Mouse (Mus musculus) forebrain, postnatal 0 days (tissue): Measurements from ENCODE around the gene Scn7a. TPM values are rescaled to one million over a fixed set of nuclear protein-coding genes. Genes with fewer than 3 reads are reported as not detected.
A peak's percentile ranks its signal among the peaks of the same experiment; 100 is the strongest.

ENCODE experiments used
- ATAC-seq: fragments of 200-750 bp; cut with Nextera tagmentation; 2 replicates; pipeline ENCODE4 v1.8.0; 2017; ENCODE audit warnings: mild to moderate bottlenecking, moderate library complexity
- DNase-seq: peaks from one replicate; pipeline ENCODE4 v3.0.0-alpha.2; 2015
- H3K27ac ChIP-seq: fragments of 300-500 bp; sonication (generic); 2 replicates; pipeline ENCODE4 v1.5.1; 2014; ENCODE audit warnings: low read depth, mild to moderate bottlenecking, antibody characterized with exemption, low read length, moderate library complexity, mixed read lengths
- H3K27me3 ChIP-seq: fragments of 300-500 bp; sonication (generic); 2 replicates; pipeline ENCODE4 v1.6.1; 2014; ENCODE audit warnings: mild to moderate bottlenecking, low read length, mixed read lengths; ENCODE audit not compliant: insufficient read depth
- H3K36me3 ChIP-seq: fragments of 300-500 bp; sonication (generic); 2 replicates; pipeline ENCODE4 v1.6.1; 2014; ENCODE audit warnings: mild to moderate bottlenecking, moderate library complexity; ENCODE audit not compliant: insufficient read depth
- H3K4me1 ChIP-seq: fragments of 300-500 bp; sonication (generic); 2 replicates; pipeline ENCODE4 v1.6.1; 2014; ENCODE audit warnings: antibody characterized with exemption; ENCODE audit not compliant: insufficient read depth
- H3K4me2 ChIP-seq: fragments of 300-500 bp; sonication (generic); 2 replicates; pipeline ENCODE4 v1.6.1; 2014; ENCODE audit warnings: low read depth, mild to moderate bottlenecking, moderate library complexity
- H3K4me3 ChIP-seq: fragments of 300-500 bp; sonication (generic); 2 replicates; pipeline ENCODE4 v1.5.1; 2014; ENCODE audit warnings: low read depth, low read length, mixed read lengths
- H3K9ac ChIP-seq: fragments of 300-500 bp; sonication (generic); 2 replicates; pipeline ENCODE4 v1.6.1; 2014; ENCODE audit warnings: mild to moderate bottlenecking
- H3K9me3 ChIP-seq: fragments of 300-500 bp; sonication (generic); 2 replicates; pipeline ENCODE4 v1.6.1; 2016; ENCODE audit warnings: low read length
- CTCF ChIP-seq: sonication (generic); IDR thresholded peaks from 2 replicates; pipeline ENCODE4 v1.5.1; 2016; ENCODE audit warnings: antibody characterized with exemption, control low read depth, low read depth
- WGBS: fragments of 180-500 bp; shearing (Covaris S2); extraction: QIAGEN DNeasy Blood & Tissue Kit; methylation state at CpG from one replicate; pipeline ENCODE4 v1.1.7; 2014; 5-methylcytosine and 5-hydroxymethylcytosine counted together
- polyA plus RNA-seq: library from polyadenylated mRNA; unstranded; fragments of >200 nt; fragmentation: Nextera tagmentation; extraction: Ambion mirVana; gene quantifications from 2 replicates; pipeline ENCODE4 v1.2.1, GENCODE M21; 2015
- total RNA-seq: library from RNA; depleted of rRNA; stranded (reverse); fragments of >200 nt; gene quantifications from 2 replicates; pipeline ENCODE4 v1.2.3, GENCODE M21; 2014

Gene Scn7a
- total and polyA plus RNA-seq, 2 experiments from 2014 or later = 0.08 to 0.24 TPM

DNA sequence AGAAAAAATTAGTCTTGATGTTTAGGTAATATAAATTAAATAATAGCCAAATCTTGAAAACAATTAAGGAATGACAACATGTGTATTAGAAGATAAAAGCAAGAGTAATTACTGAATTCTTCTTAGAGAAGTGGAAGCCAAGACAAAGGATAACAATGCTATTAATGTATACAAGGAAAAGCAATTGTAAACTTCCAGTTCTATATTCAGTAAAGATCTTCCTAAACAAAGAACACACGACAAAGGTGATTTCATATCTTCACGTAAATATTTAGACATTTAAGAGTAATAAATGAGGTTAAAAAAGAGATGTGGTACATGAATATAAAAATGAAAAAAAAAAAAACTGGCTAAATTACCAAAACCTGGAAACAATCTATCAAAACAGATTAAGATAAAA is 16.7 kb downstream of the Scn7a start:
- no peaks in the 10 kb centered on the region for H3K27me3 ChIP-seq
- H3K27ac ChIP-seq = no peak overlapping the region
- no peak for DNase-seq
- no peaks in the 10 kb centered on the region for H3K4me1 ChIP-seq
- no peak for ATAC-seq
- no peak overlapping the region for H3K9ac ChIP-seq
- H3K36me3 ChIP-seq = no peaks in the 10 kb centered on the region
- TF ChIP-seq CTCF = no peak
- H3K9me3 ChIP-seq = no peaks in the 10 kb centered on the region
- H3K4me2 ChIP-seq = no peak overlapping the region
- WGBS = 87% methylated on average over 2 of the region's 2 CpGs
- H3K4me3 ChIP-seq = no peak overlapping the region

DNA sequence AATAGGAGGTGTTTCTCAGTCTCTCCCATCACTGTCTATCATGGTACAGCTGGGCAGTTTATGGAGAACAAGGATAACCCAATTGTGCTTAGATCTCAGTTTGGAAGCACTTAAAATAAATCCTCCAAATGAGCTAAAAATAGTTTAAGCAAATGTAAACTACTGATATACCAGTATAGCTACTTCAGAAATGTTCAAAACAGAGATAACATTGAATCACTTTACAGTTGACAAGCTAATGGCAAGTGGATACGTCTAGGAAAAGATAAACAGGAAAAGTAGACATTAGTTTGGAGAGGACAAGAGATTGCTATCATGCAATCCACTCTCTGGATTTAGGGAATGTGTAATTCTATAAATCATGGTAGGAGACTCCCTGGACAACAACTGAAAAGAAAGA is 19.5 kb downstream of the Scn7a start:
- Histone ChIP-seq H3K9me3 (no peaks in the 10 kb centered on the region), H3K4me2 (no peak overlapping the region), H3K4me1 (no peaks in the 10 kb centered on the region), H3K27ac (no peak overlapping the region), H3K36me3 (no peaks in the 10 kb centered on the region), H3K4me3 (no peak overlapping the region), H3K9ac (no peak overlapping the region), H3K27me3 (no peaks in the 10 kb centered on the region)
- ATAC-seq = no peak
- 76% methylated on average over 1 of the region's 1 CpGs for WGBS
- DNase-seq = no peak
- no peak for TF ChIP-seq CTCF

DNA sequence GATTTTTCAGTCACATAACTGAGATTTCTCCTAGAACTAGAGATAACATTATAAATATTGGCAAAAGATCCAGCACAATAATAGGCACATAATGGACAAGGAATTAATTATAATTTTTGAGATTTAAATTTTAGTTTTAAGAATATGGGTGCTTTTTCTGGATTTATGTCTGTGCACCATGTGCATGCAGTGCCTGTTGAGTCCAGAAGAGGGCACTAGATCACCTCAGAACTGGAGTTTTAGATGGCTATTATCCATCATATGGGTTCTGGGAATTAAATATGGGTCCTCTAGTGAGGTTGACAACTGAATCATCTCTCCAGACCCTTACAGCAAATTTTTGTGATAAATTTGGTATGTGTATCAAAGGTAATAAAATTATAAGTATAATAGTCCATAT is 21.8 kb downstream of the Scn7a start:
- no peak overlapping the region for H3K4me3 ChIP-seq

DNA sequence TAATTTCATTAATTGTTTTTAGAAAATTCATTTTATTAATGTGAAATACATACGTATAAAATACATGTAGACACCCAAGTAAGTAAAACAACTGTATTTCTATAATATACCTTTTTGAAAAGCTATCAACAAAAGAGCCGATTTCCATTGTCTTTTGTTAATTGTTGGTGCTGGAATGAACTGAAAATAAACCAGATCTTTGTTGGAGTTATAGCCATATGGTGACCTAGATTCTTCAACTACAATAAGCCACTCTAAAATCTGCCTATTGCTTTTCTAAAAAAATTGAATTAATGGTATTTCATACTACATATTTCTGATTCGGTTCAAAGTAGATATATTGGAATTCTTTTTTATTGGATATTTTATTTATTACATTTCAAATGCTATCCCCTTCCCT is 56.7 kb downstream of the Scn7a start:
- H3K4me3 ChIP-seq = no peak overlapping the region
- no peaks in the 10 kb centered on the region for H3K4me1 ChIP-seq
- no peak overlapping the region for H3K4me2 ChIP-seq
- no peak for ATAC-seq
- no peaks in the 10 kb centered on the region for H3K27me3 ChIP-seq
- H3K9ac ChIP-seq = no peak overlapping the region
- H3K27ac ChIP-seq = no peak overlapping the region
- no peak for DNase-seq
- WGBS = 91% methylated on average over 3 of the region's 3 CpGs
- H3K9me3 ChIP-seq = no peaks in the 10 kb centered on the region
- no peak for TF ChIP-seq CTCF
- H3K36me3 ChIP-seq = no peaks in the 10 kb centered on the region

More for the DNA sequence above, 21.8 kb downstream of the Scn7a start:
- Histone ChIP-seq H3K36me3 (no peaks in the 10 kb centered on the region), H3K9me3 (no peaks in the 10 kb centered on the region), H3K9ac (no peak overlapping the region), H3K4me2 (no peak overlapping the region), H3K27me3 (no peaks in the 10 kb centered on the region), H3K27ac (no peak overlapping the region), H3K4me1 (no peaks in the 10 kb centered on the region)
- DNase-seq = no peak
- ATAC-seq = no peak
- peak; percentile 15; the same call in 1 of the 2 replicates for TF ChIP-seq CTCF

DNA sequence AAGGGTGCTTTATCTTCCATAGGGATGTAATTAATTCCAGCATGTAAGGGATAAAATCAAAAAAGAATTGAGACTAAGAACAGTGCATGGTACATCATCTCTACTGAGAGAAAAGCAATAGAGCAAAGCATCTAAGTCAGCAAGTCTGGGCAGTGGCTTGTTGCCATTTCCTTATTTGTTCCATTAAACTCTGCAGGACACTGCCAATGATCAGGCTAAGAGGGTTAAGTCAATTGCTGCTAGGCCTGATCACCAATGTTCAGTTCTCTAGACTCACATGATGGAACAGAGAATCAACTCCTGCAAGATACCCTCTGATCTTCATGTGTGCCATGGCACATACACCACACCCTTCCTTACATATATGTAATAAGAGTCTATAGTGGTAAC is 57.1 kb downstream of the Scn7a start:
- TF ChIP-seq CTCF = no peak
- Histone ChIP-seq H3K9me3 (no peaks in the 10 kb centered on the region), H3K27ac (no peak overlapping the region), H3K9ac (no peak overlapping the region), H3K27me3 (no peaks in the 10 kb centered on the region), H3K4me1 (no peaks in the 10 kb centered on the region), H3K4me2 (no peak overlapping the region), H3K4me3 (no peak overlapping the region), H3K36me3 (no peaks in the 10 kb centered on the region)
- no peak for ATAC-seq
- DNase-seq = no peak

GRCm38 (mm10) chr2:66726878-66727584 is 57.7 kb downstream of the Scn7a start:
- H3K4me3 ChIP-seq = no peak overlapping the region
- no peaks in the 10 kb centered on the region for H3K27me3 ChIP-seq
- WGBS = 50% methylated on average over 2 of the region's 2 CpGs
- no peaks in the 10 kb centered on the region for H3K36me3 ChIP-seq
- H3K9me3 ChIP-seq = no peaks in the 10 kb centered on the region
- ATAC-seq (no peak), DNase-seq (no peak)
- H3K27ac ChIP-seq = no peak overlapping the region
- no peak for TF ChIP-seq CTCF
- no peak overlapping the region for H3K4me2 ChIP-seq
- H3K4me1 ChIP-seq = no peaks in the 10 kb centered on the region
- H3K9ac ChIP-seq = no peak overlapping the region

DNA sequence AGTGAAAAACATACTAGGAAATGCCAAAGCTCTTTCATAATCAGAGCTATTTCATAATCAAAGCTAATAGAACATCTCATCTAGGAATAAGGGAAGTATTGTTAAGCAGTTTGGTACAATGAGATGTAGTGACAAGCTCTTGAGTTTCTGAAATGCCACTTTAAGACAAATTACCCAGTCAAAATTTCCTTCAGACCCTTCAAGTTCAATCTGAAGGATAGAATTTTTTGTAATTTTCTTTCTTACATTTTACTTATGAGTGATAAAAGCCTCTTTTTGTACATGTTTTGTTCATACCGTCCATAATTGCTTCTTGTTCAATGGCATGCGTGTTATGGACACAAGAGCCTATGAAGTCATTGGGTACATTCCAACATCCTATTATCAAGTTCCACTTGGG is 72.6 kb downstream of the Scn7a start:
- no peaks in the 10 kb centered on the region for H3K36me3 ChIP-seq
- no peaks in the 10 kb centered on the region for H3K4me1 ChIP-seq
- H3K27ac ChIP-seq = no peak overlapping the region
- 53% methylated on average over 2 of the region's 2 CpGs for WGBS
- no peak for TF ChIP-seq CTCF
- no peaks in the 10 kb centered on the region for H3K27me3 ChIP-seq
- DNase-seq (no peak), ATAC-seq (no peak)
- no peaks in the 10 kb centered on the region for H3K9me3 ChIP-seq
- H3K9ac ChIP-seq = no peak overlapping the region
- H3K4me2 ChIP-seq = no peak overlapping the region
- no peak overlapping the region for H3K4me3 ChIP-seq
